In genomic region chr7:98876119-98876518, GRCm38 (mm10) we compare ENCODE assay signal across 11 mouse cellular contexts. TPM values are rescaled to one million over a fixed set of nuclear protein-coding genes. Genes with fewer than 3 reads are reported as not detected.
DNase-seq lines count a peak whose midpoint lies in the region; ATAC-seq lines count a peak whose summit lies in the region.
"Had no signal": no experiment of that assay in that cellular context is flagged by ENCODE, and none has a peak within 500 bp of the region (broad histone marks: within the 10 kb centered on the region; RNA-seq: fewer than 3 reads in every experiment).

No protein-coding gene starts in this region.

- ATAC-seq in heart, embryonic 12.5 days (ENCODE audit: insufficient number of reproducible peaks, low FRiP score) = no peak
- ATAC-seq in embryonic facial prominence, embryonic 12.5 days (ENCODE audit: insufficient number of reproducible peaks, insufficient read depth, low FRiP score, low TSS enrichment) = no peak
- no peak for ATAC-seq in midbrain, embryonic 14.5 days (ENCODE audit: low FRiP score, low TSS enrichment)

- H3K4me1 ChIP-seq in heart, embryonic 12.5 days (replicated peaks) = peaks cover 46% of the 10 kb centered on the region
- H3K4me1 ChIP-seq in embryonic facial prominence, embryonic 12.5 days = peaks cover 38% of the 10 kb centered on the region
- peaks cover 14% of the 10 kb centered on the region for H3K4me1 ChIP-seq in midbrain, embryonic 14.5 days (ENCODE audit: control insufficient read depth, insufficient read depth, low read length)

- no peaks in the 10 kb centered on the region for H3K36me3 ChIP-seq in heart, embryonic 12.5 days
- no peaks in the 10 kb centered on the region for H3K36me3 ChIP-seq in embryonic facial prominence, embryonic 12.5 days
- H3K36me3 ChIP-seq in midbrain, embryonic 14.5 days (ENCODE audit: control insufficient read depth, insufficient read depth, low read length) = no peaks in the 10 kb centered on the region

- intact Hi-C loops in heart, postnatal 10 days (cut with DNase I) = no loop called here

- no peaks in the 10 kb centered on the region for H3K9me3 ChIP-seq in heart, embryonic 12.5 days (replicated peaks)
- no peaks in the 10 kb centered on the region for H3K9me3 ChIP-seq in embryonic facial prominence, embryonic 12.5 days
- no peaks in the 10 kb centered on the region for H3K9me3 ChIP-seq in midbrain, embryonic 14.5 days (ENCODE audit: control insufficient read depth, low read length)

- 37% methylated on average over 13 of the region's 13 CpGs for WGBS in heart, embryonic 12.5 days
- 38% methylated on average over 13 of the region's 13 CpGs for WGBS in embryonic facial prominence, embryonic 12.5 days
- 33% methylated on average over 13 of the region's 13 CpGs for WGBS in midbrain, embryonic 14.5 days

- no peak overlapping the region for H3K9ac ChIP-seq in heart, embryonic 12.5 days
- no peak overlapping the region for H3K9ac ChIP-seq in embryonic facial prominence, embryonic 12.5 days
- H3K9ac ChIP-seq in midbrain, embryonic 14.5 days (replicated peaks; ENCODE audit: low read length) = no peak overlapping the region

- peak overlapping the region; percentile 28; the same call in 1 of the 2 replicates for H3K27ac ChIP-seq in heart, embryonic 12.5 days (ENCODE audit: poor library complexity, severe bottlenecking)
- H3K27ac ChIP-seq in embryonic facial prominence, embryonic 12.5 days = 0 out of 2 replicates have a peak overlapping the region, but pooled peaks have one; percentile 19
- no peak overlapping the region for H3K27ac ChIP-seq in midbrain, embryonic 14.5 days (replicated peaks; ENCODE audit: low read depth, low read length)

- no peaks in the 10 kb centered on the region for H3K27me3 ChIP-seq in heart, embryonic 12.5 days (replicated peaks)
- no peaks in the 10 kb centered on the region for H3K27me3 ChIP-seq in embryonic facial prominence, embryonic 12.5 days
- H3K27me3 ChIP-seq in midbrain, embryonic 14.5 days (ENCODE audit: control insufficient read depth, insufficient read depth, low read length) = no peaks in the 10 kb centered on the region

- H3K4me2 ChIP-seq in heart, embryonic 12.5 days = peak overlapping the region; percentile 8; the same call in 1 of the 2 replicates
- H3K4me2 ChIP-seq in embryonic facial prominence, embryonic 12.5 days (replicated peaks) = no peak overlapping the region
- H3K4me2 ChIP-seq in midbrain, embryonic 14.5 days (ENCODE audit: low read length) = no peak overlapping the region

- no peak for DNase-seq in heart, postnatal 10 days
- DNase-seq in lung, postnatal 10 days = peak; percentile 51
- no peak for DNase-seq in lung, adult 18-20 months
- DNase-seq in midbrain, embryonic 14.5 days = peak; percentile 28
- no peak for DNase-seq in cerebellum, postnatal 36 days
- no peak for DNase-seq in T-cell, adult 2 months (ENCODE audit: low spot score)
- DNase-seq: kidney, adult 11 months; layer of hippocampus, adult 9-11 months; thymus, postnatal 14 days had no signal

- H3K4me3 ChIP-seq in heart, embryonic 12.5 days = no peak overlapping the region
- H3K4me3 ChIP-seq in embryonic facial prominence, embryonic 12.5 days = no peak overlapping the region
- H3K4me3 ChIP-seq in midbrain, embryonic 14.5 days (replicated peaks; ENCODE audit: low read depth, low read length) = no peak overlapping the region

RNA-seq across cellular contexts. Expression of gene Wnt11, which starts 41.2 kb away (rescaled TPM):
- 26.3 and 31.0 TPM in 2 replicates for polyA plus RNA-seq in heart, embryonic 12.5 days (2016; fragmentation: Nextera tagmentation; extraction: Ambion mirVana)
- total RNA-seq in heart, postnatal 10 days (2021) = 1 to 10 TPM; 2.5 to 2.6 TPM
- 24.3 and 25.7 TPM in 2 replicates for polyA plus RNA-seq in embryonic facial prominence, embryonic 12.5 days (2016; fragmentation: Nextera tagmentation; extraction: Ambion mirVana)
- 0.58 and 0.64 TPM in 2 replicates for polyA plus RNA-seq in midbrain, embryonic 14.5 days (2014; fragmentation: Nextera tagmentation; extraction: Ambion mirVana)

Comparison
In these comparisons a context has a peak if more than half of its experiments do, and no peak if none do; other contexts are left out.
1. DNase-seq: peak in lung, postnatal 10 days (single experiment) and midbrain, embryonic 14.5 days (single experiment); none in heart, postnatal 10 days (0 of 2), lung, adult 18-20 months (0 of 2), cerebellum, postnatal 36 days (0 of 2) and T-cell, adult 2 months (single experiment).
2. RNA of gene Wnt11, which starts 41.2 kb away (polyA plus RNA-seq): 26.3 to 31.0 TPM in heart, embryonic 12.5 days and 24.3 to 25.7 TPM in embryonic facial prominence, embryonic 12.5 days; 0.58 to 0.64 TPM in midbrain, embryonic 14.5 days; every median in the first group is over 10 times any median in the second.